Mouse (Mus musculus): Measurements from ENCODE around the gene BC049730.
"Not testable (repeated sequence)": the region's sequence is repeated elsewhere in the genome, so short reads cannot be mapped to it uniquely, and the experiment has no call there.

- TF ChIP-seq ZC3H11A (IDR thresholded peaks at IDR 0.05; ENCODE audit: borderline replicate concordance, low read depth, low read length); ZNF384 (IDR thresholded peaks at IDR 0.05; ENCODE audit: low read depth, low read length); HCFC1 (IDR thresholded peaks at IDR 0.05; ENCODE audit: borderline replicate concordance, insufficient read depth, low read length); CHD2 (IDR thresholded peaks at IDR 0.05; ENCODE audit: low read depth, low read length); MAFK (IDR thresholded peaks at IDR 0.05; ENCODE audit: insufficient read depth, low read depth, low read length): not testable (repeated sequence)
These were observed 24.9 kb upstream of the BC049730 start for GRCm38 (mm10) chr7:24684121-24684520.

Data from ES-E14 (cell line).